Mouse (Mus musculus) ES-CJ7 (cell line): ENCODE measurements at regions not wholly inside any gene's neighbourhood (a gene's known extent, or its start where the extent isn't known, plus 50 kb on each side); places are given as distances from the start of the nearest gene placed in this dataset.

ENCODE experiments used
- DNase-seq: peaks from one replicate; pipeline ENCODE4 v3.0.0; 2011; ENCODE audit warnings: low read depth, low spot score

- peak; percentile 56 for DNase-seq
Measured at GRCm38 (mm10) chr1:33271437-33272145, 398.0 kb downstream of the Prim2 start.

GRCm38 (mm10) chr1:33269162-33269561 lies 400.4 kb downstream of the Prim2 start:
- no peak for DNase-seq

- DNase-seq: no peak
Measured at GRCm38 (mm10) chr1:33265731-33266415, 403.7 kb downstream of the Prim2 start.

GRCm38 (mm10) chr1:33249474-33249873 lies 420.1 kb downstream of the Prim2 start:
- no peak for DNase-seq

GRCm38 (mm10) chr1:33247076-33247475 lies 422.5 kb downstream of the Prim2 start:
- DNase-seq: no peak

- no peak for DNase-seq
Measured at GRCm38 (mm10) chr1:33245186-33245585, 424.4 kb downstream of the Prim2 start.

GRCm38 (mm10) chr1:33244691-33245090 lies 424.9 kb downstream of the Prim2 start:
- no peak for DNase-seq

- DNase-seq: no peak
Measured at GRCm38 (mm10) chr1:33222997-33223396, 446.6 kb downstream of the Prim2 start.

- DNase-seq: no peak
Measured at GRCm38 (mm10) chr1:33214815-33215214, 454.8 kb downstream of the Prim2 start.

- no peak for DNase-seq
Measured at GRCm38 (mm10) chr1:33214394-33214793, 455.2 kb downstream of the Prim2 start.

GRCm38 (mm10) chr1:33201571-33202189 lies 467.9 kb downstream of the Prim2 start:
- DNase-seq: no peak

- no peak for DNase-seq
Measured at GRCm38 (mm10) chr1:33195114-33195513, 474.5 kb downstream of the Prim2 start.

GRCm38 (mm10) chr1:33174646-33175435 lies 494.8 kb downstream of the Prim2 start:
- no peak for DNase-seq

- no peak for DNase-seq
Measured at GRCm38 (mm10) chr1:33136991-33137390, 532.6 kb downstream of the Prim2 start.

- no peak for DNase-seq
Measured at GRCm38 (mm10) chr1:33130351-33130750, 539.2 kb downstream of the Prim2 start.

GRCm38 (mm10) chr1:33125062-33125461 lies 544.5 kb downstream of the Prim2 start:
- no peak for DNase-seq

GRCm38 (mm10) chr1:33106286-33106685 lies 559.2 kb upstream of the Gm5415 start:
- peak; percentile 72 for DNase-seq

- DNase-seq: no peak
Measured at GRCm38 (mm10) chr1:33104296-33104695, 557.2 kb upstream of the Gm5415 start.

- no peak for DNase-seq
Measured at GRCm38 (mm10) chr1:33098062-33098461, 551.0 kb upstream of the Gm5415 start.

- no peak for DNase-seq
Measured at GRCm38 (mm10) chr1:33096851-33097250, 549.8 kb upstream of the Gm5415 start.

GRCm38 (mm10) chr1:33074551-33074950 lies 527.5 kb upstream of the Gm5415 start:
- DNase-seq: no peak

GRCm38 (mm10) chr1:33058010-33058409 lies 510.9 kb upstream of the Gm5415 start:
- no peak for DNase-seq
